Mouse (Mus musculus) liver, embryonic 12.5 days (tissue): ENCODE measurements around the gene Akap13. TPM values are rescaled to one million over a fixed set of nuclear protein-coding genes. Genes with fewer than 3 reads are reported as not detected.
"Not testable (repeated sequence)": the region's sequence is repeated elsewhere in the genome, so short reads cannot be mapped to it uniquely, and the experiment has no call there.

Source experiments
- ATAC-seq: fragments of 200-750 bp; cut with Nextera tagmentation; 2 replicates; pipeline ENCODE4 v1.8.0; 2017; ENCODE audit warnings: moderate number of reproducible peaks, mild to moderate bottlenecking, moderate library complexity
- H3K27ac ChIP-seq: fragments of 300-500 bp; sonication (generic); 2 replicates; pipeline ENCODE4 v1.5.1; 2016; ENCODE audit warnings: mild to moderate bottlenecking
- H3K27me3 ChIP-seq: fragments of 300-500 bp; sonication (generic); replicated peaks from 2 replicates; pipeline ENCODE4 v1.6.1; 2016; ENCODE audit warnings: mild to moderate bottlenecking, moderate library complexity
- H3K36me3 ChIP-seq: fragments of 300-500 bp; sonication (generic); 2 replicates; pipeline ENCODE4 v1.6.1; 2016; ENCODE audit warnings: mild to moderate bottlenecking, moderate library complexity
- H3K4me1 ChIP-seq: fragments of 300-500 bp; sonication (generic); 2 replicates; pipeline ENCODE4 v1.6.1; 2016
- H3K4me2 ChIP-seq: fragments of 300-500 bp; sonication (generic); 2 replicates; pipeline ENCODE4 v1.6.1; 2016; ENCODE audit warnings: mild to moderate bottlenecking, moderate library complexity
- H3K4me3 ChIP-seq: fragments of 300-500 bp; sonication (generic); 2 replicates; pipeline ENCODE4 v1.5.1; 2016; ENCODE audit warnings: mild to moderate bottlenecking, moderate library complexity
- H3K9ac ChIP-seq: fragments of 300-500 bp; sonication (generic); 2 replicates; pipeline ENCODE4 v1.6.1; 2016; ENCODE audit warnings: mild to moderate bottlenecking, moderate library complexity
- H3K9me3 ChIP-seq: fragments of 300-500 bp; sonication (generic); replicated peaks from 2 replicates; pipeline ENCODE4 v1.6.1; 2016; ENCODE audit warnings: mild to moderate bottlenecking, moderate library complexity
- WGBS: fragments of 180-500 bp; shearing (Covaris S2); methylation state at CpG from one replicate; pipeline ENCODE4 v1.1.7; 2016; ENCODE audit not compliant: insufficient replicate concordance; 5-methylcytosine and 5-hydroxymethylcytosine counted together
- polyA plus RNA-seq: library from polyadenylated mRNA; unstranded; fragments of >200 nt; fragmentation: Nextera tagmentation; extraction: Ambion mirVana; gene quantifications from 2 replicates; pipeline ENCODE4 v1.2.1, GENCODE M21; 2016

Gene Akap13
- polyA plus RNA-seq, 1 experiment from 2014 or later = 37.9 TPM

DNA sequence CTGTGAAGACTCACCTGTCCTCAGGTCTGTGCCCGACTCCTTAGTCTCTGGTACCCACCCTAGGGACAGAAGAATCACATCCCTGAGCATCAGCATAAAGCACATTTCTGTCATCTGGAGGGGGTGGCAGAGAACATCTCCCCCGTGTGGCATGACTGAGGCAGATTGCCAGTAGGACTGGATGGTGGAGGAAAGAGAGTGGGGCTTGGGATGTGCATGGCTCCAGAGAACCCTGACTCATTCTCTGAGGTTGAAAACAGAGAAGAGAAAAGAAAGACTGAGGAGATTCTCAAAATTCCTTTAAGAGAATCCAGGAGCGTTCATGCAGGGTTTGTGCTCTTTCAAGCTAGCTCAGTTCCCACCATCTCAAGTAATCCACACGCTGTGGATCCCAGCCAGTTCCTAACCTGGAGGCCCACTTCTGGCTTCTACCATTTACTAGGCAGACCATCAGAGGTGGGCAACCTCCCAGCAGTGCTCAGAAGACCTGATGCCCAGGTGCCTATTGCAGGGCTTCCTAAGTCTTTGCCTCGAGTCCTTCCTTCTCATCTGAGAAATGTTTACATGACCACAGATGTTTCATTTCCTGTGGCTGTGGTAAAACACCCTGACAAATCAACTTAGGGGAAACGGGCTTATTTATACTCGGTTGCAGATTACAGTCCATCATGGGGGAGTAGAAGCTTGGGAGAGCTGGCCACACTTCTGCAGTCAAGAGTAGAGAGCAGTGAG lies 332.9 kb downstream of the Akap13 start:
- H3K4me3 ChIP-seq, H3K36me3 ChIP-seq, H3K9me3 ChIP-seq, H3K4me2 ChIP-seq, H3K27ac ChIP-seq, H3K9ac ChIP-seq, H3K27me3 ChIP-seq: not testable (repeated sequence)
- H3K4me1 ChIP-seq = peaks cover 38% of the 10 kb centered on the region
- 46% methylated on average over 4 of the region's 7 CpGs for WGBS
- ATAC-seq = peak; percentile 24; the same call in 1 of the 2 replicates

DNA sequence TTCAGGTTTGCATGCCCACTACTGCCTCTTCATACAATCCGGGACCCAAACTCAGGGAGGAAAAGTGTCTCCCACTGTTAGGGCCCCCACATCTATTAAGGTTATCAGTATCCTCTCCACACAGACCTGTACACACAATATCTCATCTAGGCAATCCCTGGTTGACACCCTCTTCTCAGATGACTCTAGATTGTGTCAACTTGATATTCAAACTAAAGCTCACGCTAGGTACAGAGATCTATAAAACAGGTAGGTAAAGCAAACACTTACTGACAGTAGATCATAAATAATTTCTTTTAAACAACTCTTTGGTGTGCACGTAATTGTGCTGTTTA lies 333.4 kb downstream of the Akap13 start:
- H3K4me2 ChIP-seq, H3K27ac ChIP-seq, H3K4me3 ChIP-seq, H3K27me3 ChIP-seq, H3K9me3 ChIP-seq, H3K36me3 ChIP-seq, H3K9ac ChIP-seq: not testable (repeated sequence)
- peaks cover 42% of the 10 kb centered on the region for H3K4me1 ChIP-seq
- 55% methylated on average over 3 of the region's 3 CpGs for WGBS
- ATAC-seq = peak; percentile 59

DNA sequence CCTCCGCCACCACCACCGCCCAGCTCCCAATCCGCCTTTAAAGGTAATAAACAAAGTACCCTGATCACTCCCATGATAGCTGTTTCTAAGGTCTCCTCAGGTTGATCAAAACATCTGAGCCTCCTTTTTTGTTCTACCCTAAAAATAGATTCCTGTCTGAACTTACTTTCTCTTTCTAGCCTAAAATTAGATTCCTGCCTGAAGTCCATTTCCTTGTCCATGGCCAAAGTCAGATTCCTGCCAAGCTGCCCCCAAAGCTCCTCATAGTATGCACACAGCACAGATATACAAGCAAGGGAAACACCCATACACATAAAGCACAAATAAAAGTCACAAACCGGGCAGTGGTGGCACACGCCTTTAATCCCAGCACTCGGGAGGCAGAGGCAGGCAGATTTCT lies 334.4 kb downstream of the Akap13 start:
- H3K27me3 ChIP-seq = 0 out of 2 replicates have a peak, but pooled peaks cover 9% of the 10 kb centered on the region
- H3K36me3 ChIP-seq = no peaks in the 10 kb centered on the region
- peaks cover 51% of the 10 kb centered on the region for H3K4me1 ChIP-seq
- ATAC-seq = no peak
- H3K9ac ChIP-seq = no peak overlapping the region
- H3K27ac ChIP-seq = no peak overlapping the region
- 83% methylated on average over 6 of the region's 6 CpGs for WGBS
- no peak overlapping the region for H3K4me2 ChIP-seq
- H3K4me3 ChIP-seq = no peak overlapping the region
- no peaks in the 10 kb centered on the region for H3K9me3 ChIP-seq

DNA sequence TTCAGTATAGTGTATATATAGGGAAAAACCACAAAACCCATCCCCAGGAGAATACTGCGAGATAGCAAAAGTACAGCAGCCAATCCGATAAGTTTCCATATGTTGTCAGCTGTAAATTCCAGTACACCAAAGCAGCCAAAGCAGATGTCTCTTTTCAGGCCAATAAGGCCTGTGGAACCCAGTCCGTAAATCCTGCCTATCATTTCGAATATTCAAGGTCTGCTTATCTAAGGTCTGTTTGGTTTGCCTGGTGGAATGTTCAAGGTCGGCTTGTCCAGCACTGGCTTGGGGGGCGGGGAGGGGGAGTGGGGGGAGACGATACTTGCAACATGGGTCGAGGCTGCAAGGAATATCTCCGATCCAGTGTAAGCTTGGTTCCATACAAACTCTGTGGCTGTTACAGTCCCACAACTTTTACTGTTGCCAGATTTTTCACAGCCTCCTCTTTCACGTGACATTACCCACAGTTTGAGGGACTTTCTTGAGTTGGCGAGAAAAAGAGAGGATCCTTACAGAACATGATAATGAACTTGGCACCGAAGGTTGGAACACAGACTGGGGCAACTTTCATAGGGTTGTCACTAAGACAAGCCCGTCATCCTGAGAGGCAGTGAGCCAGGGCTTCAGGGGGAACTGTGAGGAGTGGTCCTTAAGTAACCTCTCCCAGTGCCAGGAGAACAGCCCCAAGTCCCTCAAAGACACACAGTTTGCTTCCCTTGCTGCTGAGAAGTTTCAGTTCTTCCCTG lies 335.9 kb downstream of the Akap13 start:
- H3K4me2 ChIP-seq, H3K36me3 ChIP-seq, ATAC-seq, H3K9ac ChIP-seq, H3K4me3 ChIP-seq, H3K27me3 ChIP-seq, H3K27ac ChIP-seq, H3K9me3 ChIP-seq: not testable (repeated sequence)
- WGBS = 59% methylated on average over 13 of the region's 13 CpGs
- H3K4me1 ChIP-seq = peaks cover 59% of the 10 kb centered on the region

DNA sequence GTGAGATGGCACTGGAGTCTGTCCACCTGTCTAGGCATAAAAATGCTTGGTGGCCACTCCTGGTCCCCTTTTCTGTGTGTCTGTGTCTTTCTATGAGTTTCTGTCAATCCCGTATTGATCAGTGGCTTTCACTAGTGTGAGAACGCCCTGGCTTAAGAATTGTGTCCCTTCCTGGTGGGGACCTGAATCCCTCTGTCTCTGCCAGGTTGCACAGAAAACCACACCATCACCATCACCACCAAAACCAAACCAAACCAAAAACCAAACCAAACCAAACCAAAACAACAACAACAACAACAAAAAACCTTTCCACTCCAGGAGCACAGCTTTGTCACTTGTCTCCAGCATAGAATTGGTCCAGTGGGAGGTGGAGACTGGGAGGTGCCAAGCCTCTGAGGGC lies 337.8 kb downstream of the Akap13 start:
- peaks cover 49% of the 10 kb centered on the region for H3K4me1 ChIP-seq

DNA sequence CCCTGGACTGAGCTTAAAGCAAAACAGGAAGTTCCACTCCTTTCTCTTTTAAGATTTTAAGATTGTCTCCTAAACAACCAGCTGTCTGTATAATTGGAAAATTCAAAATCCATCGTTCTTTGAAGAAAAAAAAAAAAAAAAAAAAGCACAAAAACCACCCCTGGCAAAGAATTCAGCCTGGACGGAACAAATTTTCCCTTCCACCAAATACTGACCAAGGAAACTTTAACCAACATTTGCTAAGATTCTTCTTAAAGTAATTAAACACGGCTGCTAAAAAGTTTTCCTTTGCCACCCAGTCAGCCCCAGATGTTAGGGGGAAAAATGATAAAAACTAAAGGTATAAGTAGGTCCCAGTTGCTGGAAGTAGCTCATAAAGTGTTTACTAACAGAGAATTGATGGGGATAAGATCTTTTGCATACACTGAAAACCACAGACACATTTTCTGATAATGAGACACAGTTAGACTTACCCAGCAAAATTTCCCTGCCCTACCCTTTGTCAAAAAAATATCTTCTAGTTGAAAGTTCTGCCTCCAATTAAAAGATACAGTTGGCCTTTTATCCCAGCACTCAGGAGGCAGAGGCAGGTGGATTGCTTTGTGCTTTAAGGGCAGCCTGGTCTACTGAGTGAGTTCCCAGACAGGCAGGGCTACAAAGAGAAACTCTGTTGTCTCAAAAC lies 338.5 kb downstream of the Akap13 start:
- WGBS = 40% methylated on average over 3 of the region's 3 CpGs
- H3K4me1 ChIP-seq = peaks cover 49% of the 10 kb centered on the region
- H3K9ac ChIP-seq = no peak overlapping the region
- H3K4me3 ChIP-seq = no peak overlapping the region
- H3K27me3 ChIP-seq = no peaks in the 10 kb centered on the region
- H3K36me3 ChIP-seq = no peaks in the 10 kb centered on the region
- H3K9me3 ChIP-seq = no peaks in the 10 kb centered on the region
- ATAC-seq = no peak
- H3K4me2 ChIP-seq = no peak overlapping the region
- no peak overlapping the region for H3K27ac ChIP-seq

More for the DNA sequence above, 337.8 kb downstream of the Akap13 start:
- H3K9ac ChIP-seq = no peak overlapping the region
- no peaks in the 10 kb centered on the region for H3K36me3 ChIP-seq
- no peak overlapping the region for H3K4me3 ChIP-seq
- H3K4me2 ChIP-seq = no peak overlapping the region
- no peaks in the 10 kb centered on the region for H3K9me3 ChIP-seq
- H3K27ac ChIP-seq = no peak overlapping the region
- 59% methylated on average over 2 of the region's 2 CpGs for WGBS
- H3K27me3 ChIP-seq = no peaks in the 10 kb centered on the region
- ATAC-seq = no peak

DNA sequence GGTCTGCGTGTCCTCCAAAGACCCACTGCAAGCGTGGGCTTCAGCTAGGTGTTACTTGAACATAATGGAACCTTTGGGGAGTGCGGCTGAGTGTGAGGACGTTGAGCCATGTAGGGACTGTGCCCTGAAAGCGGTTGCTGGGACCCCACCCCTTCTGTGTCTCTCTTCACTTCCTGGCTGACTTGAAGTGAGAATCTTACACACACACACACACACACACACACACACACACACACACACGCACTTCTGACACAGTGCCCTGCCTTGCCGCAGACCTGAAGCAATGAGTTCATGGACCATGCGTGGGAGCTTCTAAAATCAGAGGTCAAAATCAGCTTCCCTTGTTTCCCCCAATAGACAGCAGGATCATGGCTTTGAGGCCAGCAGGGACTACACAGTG lies 339.8 kb downstream of the Akap13 start:
- Histone ChIP-seq H3K4me2 (no peak overlapping the region), H3K9me3 (no peaks in the 10 kb centered on the region), H3K9ac (no peak overlapping the region), H3K4me1 (peaks cover 47% of the 10 kb centered on the region), H3K4me3 (no peak overlapping the region), H3K36me3 (no peaks in the 10 kb centered on the region), H3K27me3 (no peaks in the 10 kb centered on the region), H3K27ac (no peak overlapping the region)
- 61% methylated on average over 8 of the region's 8 CpGs for WGBS
- no peak for ATAC-seq

DNA sequence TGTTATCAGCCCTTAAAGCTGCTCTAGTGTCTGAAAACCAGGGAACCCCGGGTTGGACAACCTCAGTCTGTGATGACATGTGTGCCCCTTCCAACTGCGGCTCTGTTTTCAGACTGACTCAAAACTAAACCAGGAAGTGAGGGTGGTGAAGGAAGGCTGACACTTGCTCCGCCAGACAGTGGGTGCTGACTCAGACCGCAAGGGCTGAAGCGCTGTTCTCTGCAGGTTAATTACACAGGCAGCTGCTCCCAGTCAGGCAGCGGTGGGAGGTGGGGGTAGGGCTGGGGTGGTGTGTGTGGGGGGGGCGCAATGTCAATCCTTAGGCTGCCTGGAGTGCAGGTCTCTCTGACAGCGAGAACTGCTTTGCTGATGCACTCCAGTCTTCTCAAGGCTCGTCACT lies 341.1 kb downstream of the Akap13 start:
- no peak overlapping the region for H3K27ac ChIP-seq
- 18% methylated on average over 9 of the region's 9 CpGs for WGBS

DNA sequence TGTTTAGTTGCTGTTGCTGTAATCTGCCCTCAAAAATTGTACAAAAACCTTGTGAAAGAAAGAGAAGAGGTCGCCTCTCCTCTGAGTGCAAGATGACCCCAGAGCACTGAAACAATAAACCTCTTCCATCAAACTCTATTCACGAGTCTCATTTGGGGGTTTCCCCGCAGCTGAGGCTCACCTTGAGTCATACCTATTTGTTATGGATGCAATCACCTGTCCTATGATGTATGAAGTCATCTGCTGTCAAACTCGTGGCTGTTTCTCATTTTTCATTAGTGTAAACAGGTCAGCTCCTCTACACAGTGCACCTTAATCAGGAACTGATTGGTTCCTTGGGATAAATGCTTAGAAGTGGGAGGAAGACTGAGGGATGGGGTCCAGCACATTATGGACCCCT lies 345.2 kb downstream of the Akap13 start:
- no peak overlapping the region for H3K9ac ChIP-seq
- H3K36me3 ChIP-seq = no peaks in the 10 kb centered on the region
- 60% methylated on average over 4 of the region's 4 CpGs for WGBS
- no peak overlapping the region for H3K4me2 ChIP-seq
- H3K27me3 ChIP-seq = no peaks in the 10 kb centered on the region
- no peak for ATAC-seq
- no peaks in the 10 kb centered on the region for H3K9me3 ChIP-seq
- H3K27ac ChIP-seq = no peak overlapping the region
- H3K4me1 ChIP-seq = peaks cover 25% of the 10 kb centered on the region
- H3K4me3 ChIP-seq = no peak overlapping the region

More for the DNA sequence above, 341.1 kb downstream of the Akap13 start:
- H3K9me3 ChIP-seq = no peaks in the 10 kb centered on the region
- H3K9ac ChIP-seq = no peak overlapping the region
- no peaks in the 10 kb centered on the region for H3K27me3 ChIP-seq
- H3K4me1 ChIP-seq = peaks cover 43% of the 10 kb centered on the region
- no peaks in the 10 kb centered on the region for H3K36me3 ChIP-seq
- peak overlapping the region; percentile 31 for H3K4me2 ChIP-seq
- ATAC-seq = peak; percentile 34; the same call in 1 of the 2 replicates
- H3K4me3 ChIP-seq = no peak overlapping the region

DNA sequence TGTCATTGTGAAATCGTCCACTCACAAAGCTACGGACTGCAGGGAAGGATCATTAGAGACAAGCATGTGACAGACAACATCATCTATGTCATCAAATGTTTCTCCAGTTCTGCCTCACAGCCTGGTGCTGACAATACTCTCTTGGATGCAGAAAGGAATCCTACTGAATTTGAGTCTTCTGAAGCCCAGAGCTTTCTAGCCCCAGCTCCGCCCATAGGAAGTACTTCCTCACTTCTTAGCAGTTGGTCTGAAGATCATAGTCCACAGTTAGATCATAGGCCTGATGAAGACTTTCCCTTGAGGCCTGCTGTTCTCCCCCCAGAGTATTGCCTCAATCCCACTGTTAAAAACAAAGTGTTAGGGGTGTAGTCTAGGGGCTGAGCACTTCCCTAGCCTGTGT lies 345.7 kb downstream of the Akap13 start:
- H3K27me3 ChIP-seq = no peaks in the 10 kb centered on the region
- no peaks in the 10 kb centered on the region for H3K9me3 ChIP-seq
- H3K36me3 ChIP-seq = no peaks in the 10 kb centered on the region
- H3K4me1 ChIP-seq = peaks cover 25% of the 10 kb centered on the region
- 82% methylated on average over 3 of the region's 3 CpGs for WGBS
- H3K4me2 ChIP-seq = no peak overlapping the region
- no peak overlapping the region for H3K9ac ChIP-seq
- H3K27ac ChIP-seq = no peak overlapping the region
- no peak overlapping the region for H3K4me3 ChIP-seq
- ATAC-seq = no peak

DNA sequence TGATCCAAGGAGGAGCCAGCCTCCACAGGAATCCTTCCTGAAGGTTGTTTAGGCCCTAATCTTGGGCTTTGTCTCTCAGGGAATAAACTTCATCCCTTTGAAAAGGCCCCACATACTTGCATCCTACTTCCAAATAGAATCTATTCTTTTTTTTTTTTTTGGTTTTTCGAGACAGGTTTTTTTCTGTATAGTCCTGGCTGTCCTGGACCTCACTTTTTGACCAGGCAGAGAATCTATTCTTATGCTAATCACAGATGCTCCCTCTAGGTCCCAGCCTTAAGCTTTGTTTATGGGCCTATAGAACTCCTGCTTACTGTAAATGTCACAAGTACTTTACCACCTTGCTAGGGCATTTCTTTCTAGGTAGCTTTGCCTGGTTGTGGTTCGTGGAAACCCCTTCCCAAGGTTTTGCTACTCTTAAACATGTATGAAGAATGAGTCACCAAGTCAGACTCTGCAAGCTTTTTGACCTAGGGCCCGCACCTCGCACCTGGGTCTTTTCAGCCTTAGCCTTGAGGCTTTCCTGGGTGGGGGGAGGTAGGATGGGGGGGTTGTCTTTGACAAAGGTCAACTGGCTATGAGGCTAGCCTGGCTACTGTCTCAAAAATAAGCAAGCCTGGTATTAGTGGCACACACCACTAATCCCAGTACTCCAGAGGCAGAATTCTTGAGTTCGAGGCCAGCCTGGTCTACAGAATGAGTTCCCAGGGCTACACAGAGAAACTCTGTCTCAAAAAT lies 346.5 kb downstream of the Akap13 start:
- 82% methylated on average over 5 of the region's 5 CpGs for WGBS
- Histone ChIP-seq H3K4me3 (no peak overlapping the region), H3K27ac (no peak overlapping the region), H3K9me3 (no peaks in the 10 kb centered on the region), H3K9ac (no peak overlapping the region), H3K27me3 (no peaks in the 10 kb centered on the region), H3K4me1 (peaks cover 25% of the 10 kb centered on the region), H3K4me2 (no peak overlapping the region), H3K36me3 (no peaks in the 10 kb centered on the region)
- ATAC-seq = no peak

DNA sequence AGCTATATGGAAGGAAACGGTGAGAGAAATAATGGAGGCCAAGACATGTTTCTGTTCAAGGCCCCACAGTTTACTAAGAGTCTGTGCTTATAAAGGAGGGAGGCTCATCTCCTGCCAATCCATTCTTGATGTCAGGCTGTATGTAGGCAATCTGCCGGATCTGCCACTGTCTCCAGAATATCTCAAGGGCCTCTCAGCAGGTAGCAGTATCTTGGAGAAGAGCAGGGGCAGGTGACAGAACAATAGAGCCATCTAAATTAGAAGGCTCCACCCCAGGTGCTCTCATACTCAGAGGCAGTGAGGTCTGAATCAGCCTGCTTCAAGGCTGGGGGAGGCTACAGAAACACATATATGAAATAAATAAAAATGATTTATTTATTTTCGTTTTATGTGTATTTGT lies 347.6 kb downstream of the Akap13 start:
- H3K4me2 ChIP-seq = no peak overlapping the region
- peaks cover 32% of the 10 kb centered on the region for H3K4me1 ChIP-seq
- H3K9me3 ChIP-seq = no peaks in the 10 kb centered on the region
- no peaks in the 10 kb centered on the region for H3K27me3 ChIP-seq
- H3K27ac ChIP-seq = no peak overlapping the region
- H3K9ac ChIP-seq = no peak overlapping the region
- H3K36me3 ChIP-seq = no peaks in the 10 kb centered on the region
- 57% methylated on average over 3 of the region's 3 CpGs for WGBS
- no peak for ATAC-seq
- no peak overlapping the region for H3K4me3 ChIP-seq
